Mouse (Mus musculus) heart, adult 2 months (tissue): ENCODE results near the gene Galnt11.

Source experiments
- CTCF ChIP-seq: fragments of 200-600 bp; IDR thresholded peaks from 2 replicates; pipeline ENCODE4 v1.8.1; 2022; ENCODE audit warnings: antibody characterized with exemption, mild to moderate bottlenecking, moderate library complexity
- EP300 ChIP-seq: fragments of 200-500 bp; IDR thresholded peaks from 2 replicates; pipeline ENCODE4 v1.6.1; 2011; ENCODE audit warnings: low read depth, low read length, control low read depth; ENCODE audit not compliant: insufficient read depth

GRCm38 (mm10) chr5:25296830-25297229 lies 75.1 kb downstream of the Galnt11 start:
- TF ChIP-seq CTCF, result no peak
- TF ChIP-seq EP300, result no peak
